Mouse (Mus musculus): ENCODE measurements around the gene Olfr224.

Olfr224 gene

GRCm38 (mm10) chr11:58570405-58570804, at the start of gene Olfr224:
Gene Olfr224 (minus strand): TSS chr11:58570553.
- H3K27me3 ChIP-seq (ENCODE audit: control insufficient read depth, insufficient read depth, low read length, poor library complexity, severe bottlenecking): no peaks in the 10 kb centered on the region
- H3K36me3 ChIP-seq (ENCODE audit: control insufficient read depth, insufficient read depth, low read length, poor library complexity, severe bottlenecking): no peaks in the 10 kb centered on the region
- no peak for DNase-seq (ENCODE audit: low read depth, low spot score)

- no peak for DNase-seq (ENCODE audit: low read depth, low spot score)
- Histone ChIP-seq H3K36me3 (ENCODE audit: control insufficient read depth, insufficient read depth, low read length, poor library complexity, severe bottlenecking) (no peaks in the 10 kb centered on the region), H3K27me3 (ENCODE audit: control insufficient read depth, insufficient read depth, low read length, poor library complexity, severe bottlenecking) (no peaks in the 10 kb centered on the region)
Observed at GRCm38 (mm10) chr11:58618793-58619192, 48.4 kb upstream of the Olfr224 start.

GRCm38 (mm10) chr11:58618369-58618768, 48.0 kb upstream of the Olfr224 start:
- DNase-seq (ENCODE audit: low read depth, low spot score): no peak
- no peaks in the 10 kb centered on the region for H3K36me3 ChIP-seq (ENCODE audit: control insufficient read depth, insufficient read depth, low read length, poor library complexity, severe bottlenecking)
- no peaks in the 10 kb centered on the region for H3K27me3 ChIP-seq (ENCODE audit: control insufficient read depth, insufficient read depth, low read length, poor library complexity, severe bottlenecking)

- H3K27me3 ChIP-seq (ENCODE audit: control insufficient read depth, insufficient read depth, low read length, poor library complexity, severe bottlenecking): no peaks in the 10 kb centered on the region
- DNase-seq (ENCODE audit: low read depth, low spot score): no peak
- no peaks in the 10 kb centered on the region for H3K36me3 ChIP-seq (ENCODE audit: control insufficient read depth, insufficient read depth, low read length, poor library complexity, severe bottlenecking)
Observed at GRCm38 (mm10) chr11:58615975-58616374, 45.6 kb upstream of the Olfr224 start, which contains the start of gene 2210407C18Rik. Gene 2210407C18Rik (minus strand): TSS chr11:58616075.

- Histone ChIP-seq H3K27me3 (ENCODE audit: control insufficient read depth, insufficient read depth, low read length, poor library complexity, severe bottlenecking) (no peaks in the 10 kb centered on the region), H3K36me3 (ENCODE audit: control insufficient read depth, insufficient read depth, low read length, poor library complexity, severe bottlenecking) (no peaks in the 10 kb centered on the region)
- DNase-seq (ENCODE audit: low read depth, low spot score): no peak
Observed at GRCm38 (mm10) chr11:58614526-58614925, 44.2 kb upstream of the Olfr224 start.

- H3K36me3 ChIP-seq (ENCODE audit: control insufficient read depth, insufficient read depth, low read length, poor library complexity, severe bottlenecking): no peaks in the 10 kb centered on the region
- H3K27me3 ChIP-seq (ENCODE audit: control insufficient read depth, insufficient read depth, low read length, poor library complexity, severe bottlenecking): no peaks in the 10 kb centered on the region
- no peak for DNase-seq (ENCODE audit: low read depth, low spot score)
Observed at GRCm38 (mm10) chr11:58613359-58613758, 43.0 kb upstream of the Olfr224 start.

GRCm38 (mm10) chr11:58607030-58607429, 36.7 kb upstream of the Olfr224 start:
- Histone ChIP-seq H3K36me3 (ENCODE audit: control insufficient read depth, insufficient read depth, low read length, poor library complexity, severe bottlenecking) (no peaks in the 10 kb centered on the region), H3K27me3 (ENCODE audit: control insufficient read depth, insufficient read depth, low read length, poor library complexity, severe bottlenecking) (no peaks in the 10 kb centered on the region)
- DNase-seq (ENCODE audit: low read depth, low spot score): no peak

GRCm38 (mm10) chr11:58606177-58606919, 36.0 kb upstream of the Olfr224 start:
- no peak for DNase-seq (ENCODE audit: low read depth, low spot score)
- Histone ChIP-seq H3K36me3 (ENCODE audit: control insufficient read depth, insufficient read depth, low read length, poor library complexity, severe bottlenecking) (no peaks in the 10 kb centered on the region), H3K27me3 (ENCODE audit: control insufficient read depth, insufficient read depth, low read length, poor library complexity, severe bottlenecking) (no peaks in the 10 kb centered on the region)

- no peak for DNase-seq (ENCODE audit: low read depth, low spot score)
- no peaks in the 10 kb centered on the region for H3K36me3 ChIP-seq (ENCODE audit: control insufficient read depth, insufficient read depth, low read length, poor library complexity, severe bottlenecking)
- H3K27me3 ChIP-seq (ENCODE audit: control insufficient read depth, insufficient read depth, low read length, poor library complexity, severe bottlenecking): no peaks in the 10 kb centered on the region
Observed at GRCm38 (mm10) chr11:58605228-58605627, 34.9 kb upstream of the Olfr224 start.

GRCm38 (mm10) chr11:58604688-58605087, 34.3 kb upstream of the Olfr224 start:
- no peak for DNase-seq (ENCODE audit: low read depth, low spot score)
- H3K36me3 ChIP-seq (ENCODE audit: control insufficient read depth, insufficient read depth, low read length, poor library complexity, severe bottlenecking): no peaks in the 10 kb centered on the region

GRCm38 (mm10) chr11:58602800-58603560, 32.6 kb upstream of the Olfr224 start:
- Histone ChIP-seq H3K36me3 (ENCODE audit: control insufficient read depth, insufficient read depth, low read length, poor library complexity, severe bottlenecking) (no peaks in the 10 kb centered on the region), H3K27me3 (ENCODE audit: control insufficient read depth, insufficient read depth, low read length, poor library complexity, severe bottlenecking) (no peaks in the 10 kb centered on the region)
- no peak for DNase-seq (ENCODE audit: low read depth, low spot score)

More at GRCm38 (mm10) chr11:58604688-58605087, 34.3 kb upstream of the Olfr224 start:
- H3K27me3 ChIP-seq (ENCODE audit: control insufficient read depth, insufficient read depth, low read length, poor library complexity, severe bottlenecking): no peaks in the 10 kb centered on the region

GRCm38 (mm10) chr11:58602062-58602461, 31.7 kb upstream of the Olfr224 start:
- no peak for DNase-seq (ENCODE audit: low read depth, low spot score)
- H3K27me3 ChIP-seq (ENCODE audit: control insufficient read depth, insufficient read depth, low read length, poor library complexity, severe bottlenecking): no peaks in the 10 kb centered on the region

GRCm38 (mm10) chr11:58597837-58598236, 27.5 kb upstream of the Olfr224 start:
- Histone ChIP-seq H3K27me3 (ENCODE audit: control insufficient read depth, insufficient read depth, low read length, poor library complexity, severe bottlenecking) (no peaks in the 10 kb centered on the region), H3K36me3 (ENCODE audit: control insufficient read depth, insufficient read depth, low read length, poor library complexity, severe bottlenecking) (no peaks in the 10 kb centered on the region)
- no peak for DNase-seq (ENCODE audit: low read depth, low spot score)

More at GRCm38 (mm10) chr11:58602062-58602461, 31.7 kb upstream of the Olfr224 start:
- H3K36me3 ChIP-seq (ENCODE audit: control insufficient read depth, insufficient read depth, low read length, poor library complexity, severe bottlenecking): no peaks in the 10 kb centered on the region

GRCm38 (mm10) chr11:58594814-58595213, 24.5 kb upstream of the Olfr224 start, which contains the start of gene Olfr324:
Gene Olfr324 (plus strand): TSS chr11:58595114.
- no peaks in the 10 kb centered on the region for H3K36me3 ChIP-seq (ENCODE audit: control insufficient read depth, insufficient read depth, low read length, poor library complexity, severe bottlenecking)
- no peaks in the 10 kb centered on the region for H3K27me3 ChIP-seq (ENCODE audit: control insufficient read depth, insufficient read depth, low read length, poor library complexity, severe bottlenecking)
- DNase-seq (ENCODE audit: low read depth, low spot score): no peak

- no peak for DNase-seq (ENCODE audit: low read depth, low spot score)
- H3K27me3 ChIP-seq (ENCODE audit: control insufficient read depth, insufficient read depth, low read length, poor library complexity, severe bottlenecking): no peaks in the 10 kb centered on the region
- H3K36me3 ChIP-seq (ENCODE audit: control insufficient read depth, insufficient read depth, low read length, poor library complexity, severe bottlenecking): no peaks in the 10 kb centered on the region
Observed at GRCm38 (mm10) chr11:58588620-58589250, 18.4 kb upstream of the Olfr224 start.
